Mouse (Mus musculus) left cerebral cortex, postnatal 14 days (tissue): Measurements from ENCODE around the gene Efna3. TPM values are rescaled to one million over a fixed set of nuclear protein-coding genes. Genes with fewer than 3 reads are reported as not detected.

Source experiments
- DNase-seq, 2 experiments: peaks; one replicate each; pipeline ENCODE4 v3.0.0; 2021 to 2022; ENCODE audit warnings: low spot score in 2 of 2, mixed read lengths in 1 of 2
- intact Hi-C: fragments of 180-260 bp; cut with DNase I; formaldehyde crosslinking; loops from one replicate; pipeline ENCODE4 v1.15.1; 2025
- total RNA-seq, 2 experiments: library from RNA; stranded (reverse); gene quantifications; 2 replicates each; pipeline ENCODE4 v1.2.3; 2021

Efna3 gene
- total RNA-seq, 2 experiments from 2014 or later = 48.5 to 49.6 TPM

GRCm38 (mm10) chr3:89320581-89321182 lies 2.1 kb downstream of the Efna3 start:
- intact Hi-C loops = no loop called here

GRCm38 (mm10) chr3:89319591-89320350 lies 3.0 kb downstream of the Efna3 start:
- DNase-seq = peak; percentile 50 to 51
- intact Hi-C loops = loop anchor here (5.0 kb wide), 1 partner anchor 33 kb away; no protein-coding TSS in a partner anchor

More at GRCm38 (mm10) chr3:89320581-89321182, 2.1 kb downstream of the Efna3 start:
- peak; percentile 63 to 65 for DNase-seq

GRCm38 (mm10) chr3:89318971-89319590 lies 3.7 kb downstream of the Efna3 start:
- intact Hi-C loops = loop anchor here (5.0 kb wide), 1 partner anchor 33 kb away; no protein-coding TSS in a partner anchor
- DNase-seq = no peak

- intact Hi-C loops = loop anchor here (5.0 kb wide), 1 partner anchor 34 kb away; no protein-coding TSS in a partner anchor
- DNase-seq = no peak
Observed at GRCm38 (mm10) chr3:89318316-89318715, 4.4 kb downstream of the Efna3 start.

- intact Hi-C loops = loop anchor here (5.0 kb wide), 1 partner anchor 35 kb away; no protein-coding TSS in a partner anchor
- DNase-seq = peak; percentile 40 to 70
Observed at GRCm38 (mm10) chr3:89317246-89317645, 5.5 kb downstream of the Efna3 start.

- DNase-seq = peak; percentile 93 to 94
- intact Hi-C loops = loop anchor here (1.0 to 5.0 kb wide), 2 partner anchors 23 to 35 kb away; no protein-coding TSS in a partner anchor
Observed at GRCm38 (mm10) chr3:89316833-89317232, 5.9 kb downstream of the Efna3 start.

GRCm38 (mm10) chr3:89315930-89316831 lies 6.6 kb downstream of the Efna3 start:
- no peak for DNase-seq
- intact Hi-C loops = loop anchor here (1.0 to 5.0 kb wide), 2 partner anchors 24 to 36 kb away; no protein-coding TSS in a partner anchor

- peak; percentile 84 to 92 for DNase-seq
- intact Hi-C loops = loop anchor here (5.0 kb wide), 1 partner anchor 37 kb away; no protein-coding TSS in a partner anchor
Observed at GRCm38 (mm10) chr3:89315195-89315929, 7.4 kb downstream of the Efna3 start.

- intact Hi-C loops = loop anchor here (5.0 kb wide), 1 partner anchor 38 kb away; no protein-coding TSS in a partner anchor
- DNase-seq = no peak
Observed at GRCm38 (mm10) chr3:89314791-89315190, 8.0 kb downstream of the Efna3 start.

GRCm38 (mm10) chr3:89314340-89314739 lies 8.4 kb downstream of the Efna3 start:
- intact Hi-C loops = no loop called here
- no peak for DNase-seq

GRCm38 (mm10) chr3:89308089-89308488 lies 14.7 kb downstream of the Efna3 start:
- intact Hi-C loops = no loop called here
- DNase-seq = peak in 1 of 2 experiments; percentile 67

GRCm38 (mm10) chr3:89305551-89306325 lies 17.0 kb downstream of the Efna3 start:
- intact Hi-C loops = no loop called here
- no peak for DNase-seq

- intact Hi-C loops = no loop called here
- DNase-seq = no peak
Observed at GRCm38 (mm10) chr3:89305105-89305504, 17.7 kb downstream of the Efna3 start.

- intact Hi-C loops = no loop called here
- DNase-seq = no peak
Observed at GRCm38 (mm10) chr3:89304440-89304839, 18.3 kb downstream of the Efna3 start.

GRCm38 (mm10) chr3:89300514-89300913 lies 22.3 kb downstream of the Efna3 start:
- intact Hi-C loops = no loop called here
- DNase-seq = no peak

- intact Hi-C loops = no loop called here
- no peak for DNase-seq
Observed at GRCm38 (mm10) chr3:89300071-89300470, 22.7 kb downstream of the Efna3 start.

- DNase-seq = peak; percentile 40 to 63
- intact Hi-C loops = no loop called here
Observed at GRCm38 (mm10) chr3:89299499-89299898, 23.3 kb downstream of the Efna3 start.
